Mouse (Mus musculus): ENCODE measurements around the gene Lin28a. TPM values are rescaled to one million over a fixed set of nuclear protein-coding genes. Genes with fewer than 3 reads are reported as not detected.

The Lin28a gene
- polyA plus RNA-seq, 1 experiment from 2014 or later: not detected

- Histone ChIP-seq H3K27ac (ENCODE audit: low read depth, low read length) (no peak overlapping the region), H3K4me3 (ENCODE audit: low read depth, low read length) (no peak overlapping the region)
- TF ChIP-seq CTCF (IDR thresholded peaks at IDR 0.05; ENCODE audit: low read depth): no peak
Measured at GRCm38 (mm10) chr4:134016208-134016607, 2.4 kb downstream of the Lin28a start.

GRCm38 (mm10) chr4:134012858-134013528 lies 5.6 kb downstream of the Lin28a start:
- Histone ChIP-seq H3K27me3 (replicated peaks; ENCODE audit: control insufficient read depth, insufficient read depth, low read length) (peaks cover 25% of the 10 kb centered on the region), H3K9me3 (ENCODE audit: control insufficient read depth) (no peaks in the 10 kb centered on the region), H3K4me3 (ENCODE audit: low read depth, low read length) (no peak overlapping the region), H3K4me1 (replicated peaks; ENCODE audit: control insufficient read depth, insufficient read depth, low read length) (peaks cover 3% of the 10 kb centered on the region; the same call in 1 of the 2 replicates), H3K4me2 (replicated peaks; ENCODE audit: low read depth) (no peak overlapping the region), H3K9ac (ENCODE audit: low read depth, low read length) (no peak overlapping the region), H3K27ac (ENCODE audit: low read depth, low read length) (no peak overlapping the region), H3K36me3 (ENCODE audit: control insufficient read depth, insufficient read depth) (no peaks in the 10 kb centered on the region)
- ATAC-seq: no peak
- WGBS: 51% methylated on average over 12 of the region's 12 CpGs
- peak; percentile 60 for TF ChIP-seq CTCF (IDR thresholded peaks at IDR 0.05; ENCODE audit: low read depth)

More at GRCm38 (mm10) chr4:134016208-134016607, 2.4 kb downstream of the Lin28a start:
- Histone ChIP-seq H3K4me1 (replicated peaks; ENCODE audit: control insufficient read depth, insufficient read depth, low read length) (peaks cover 3% of the 10 kb centered on the region; the same call in 1 of the 2 replicates), H3K27me3 (replicated peaks; ENCODE audit: control insufficient read depth, insufficient read depth, low read length) (peaks cover 49% of the 10 kb centered on the region), H3K9me3 (ENCODE audit: control insufficient read depth) (no peaks in the 10 kb centered on the region), H3K36me3 (ENCODE audit: control insufficient read depth, insufficient read depth) (no peaks in the 10 kb centered on the region), H3K9ac (ENCODE audit: low read depth, low read length) (no peak overlapping the region), H3K4me2 (replicated peaks; ENCODE audit: low read depth) (no peak overlapping the region)
- no peak for ATAC-seq
- 13% methylated on average over 7 of the region's 7 CpGs for WGBS

- TF ChIP-seq CTCF (IDR thresholded peaks at IDR 0.05; ENCODE audit: low read depth): no peak
- Histone ChIP-seq H3K4me1 (replicated peaks; ENCODE audit: control insufficient read depth, insufficient read depth, low read length) (no peaks in the 10 kb centered on the region), H3K4me3 (ENCODE audit: low read depth, low read length) (no peak overlapping the region), H3K9ac (ENCODE audit: low read depth, low read length) (no peak overlapping the region), H3K4me2 (replicated peaks; ENCODE audit: low read depth) (no peak overlapping the region), H3K27ac (ENCODE audit: low read depth, low read length) (no peak overlapping the region), H3K27me3 (replicated peaks; ENCODE audit: control insufficient read depth, insufficient read depth, low read length) (peaks cover 12% of the 10 kb centered on the region), H3K36me3 (ENCODE audit: control insufficient read depth, insufficient read depth) (no peaks in the 10 kb centered on the region), H3K9me3 (ENCODE audit: control insufficient read depth) (no peaks in the 10 kb centered on the region)
- 24% methylated on average over 16 of the region's 16 CpGs for WGBS
- ATAC-seq: no peak
Measured at GRCm38 (mm10) chr4:134011450-134012414, 6.9 kb downstream of the Lin28a start.

DNA sequence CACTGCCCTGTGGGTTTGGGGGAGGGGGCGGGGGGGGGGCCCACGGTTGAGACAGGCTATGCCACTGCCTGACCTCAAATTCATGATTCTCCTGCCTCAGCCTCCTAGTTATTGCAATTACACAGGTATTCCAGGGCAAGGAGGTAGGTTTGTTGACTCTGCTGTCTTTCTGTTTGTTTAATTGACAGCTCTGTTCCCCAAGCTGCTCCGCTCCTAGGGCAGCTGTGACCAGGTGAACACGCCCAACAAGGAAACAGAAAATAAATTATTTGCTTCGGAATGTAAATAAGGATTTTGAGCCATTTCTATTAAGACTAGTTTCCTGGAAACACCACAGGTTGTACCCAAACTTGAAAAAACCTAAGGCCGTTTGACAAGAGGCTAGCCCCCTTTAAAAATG lies 8.9 kb downstream of the Lin28a start:
- Histone ChIP-seq H3K36me3 (ENCODE audit: control insufficient read depth, insufficient read depth) (no peaks in the 10 kb centered on the region), H3K9me3 (ENCODE audit: control insufficient read depth) (no peaks in the 10 kb centered on the region), H3K4me3 (ENCODE audit: low read depth, low read length) (no peak overlapping the region), H3K27ac (ENCODE audit: low read depth, low read length) (no peak overlapping the region), H3K4me2 (replicated peaks; ENCODE audit: low read depth) (no peak overlapping the region), H3K9ac (ENCODE audit: low read depth, low read length) (no peak overlapping the region), H3K4me1 (replicated peaks; ENCODE audit: control insufficient read depth, insufficient read depth, low read length) (no peaks in the 10 kb centered on the region), H3K27me3 (replicated peaks; ENCODE audit: control insufficient read depth, insufficient read depth, low read length) (no peaks in the 10 kb centered on the region)
- TF ChIP-seq CTCF (IDR thresholded peaks at IDR 0.05; ENCODE audit: low read depth): no peak
- WGBS: 39% methylated on average over 6 of the region's 6 CpGs
- ATAC-seq: peak; percentile 34; the same call in 1 of the 2 replicates

DNA sequence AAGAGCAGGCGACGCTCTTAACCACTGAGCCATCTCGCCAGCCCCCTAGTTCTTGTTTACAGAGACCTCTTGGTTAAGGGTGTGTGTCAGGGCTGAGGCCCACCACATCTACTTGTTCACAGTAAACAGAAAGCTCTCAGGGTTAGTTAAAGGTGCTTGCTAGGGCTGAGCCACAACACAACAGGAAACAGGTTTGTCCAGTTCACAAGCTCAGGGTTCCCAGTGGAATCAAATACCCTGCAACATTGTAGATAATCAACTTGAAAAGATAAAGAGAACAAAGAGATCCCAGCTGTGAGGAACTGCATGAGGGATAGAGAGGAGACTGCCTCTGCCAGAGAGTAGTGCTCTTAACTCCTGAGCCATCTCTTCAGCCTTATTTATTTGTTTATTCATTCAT lies 11.8 kb downstream of the Lin28a start:
- H3K27me3 ChIP-seq (replicated peaks; ENCODE audit: control insufficient read depth, insufficient read depth, low read length): no peaks in the 10 kb centered on the region
- no peak for ATAC-seq
- no peak for TF ChIP-seq CTCF (IDR thresholded peaks at IDR 0.05; ENCODE audit: low read depth)
- no peak overlapping the region for H3K9ac ChIP-seq (ENCODE audit: low read depth, low read length)
- H3K9me3 ChIP-seq (ENCODE audit: control insufficient read depth): no peaks in the 10 kb centered on the region
- no peak overlapping the region for H3K4me3 ChIP-seq (ENCODE audit: low read depth, low read length)
- no peak overlapping the region for H3K4me2 ChIP-seq (replicated peaks; ENCODE audit: low read depth)
- H3K27ac ChIP-seq (ENCODE audit: low read depth, low read length): no peak overlapping the region
- no peaks in the 10 kb centered on the region for H3K36me3 ChIP-seq (ENCODE audit: control insufficient read depth, insufficient read depth)
- no peaks in the 10 kb centered on the region for H3K4me1 ChIP-seq (replicated peaks; ENCODE audit: control insufficient read depth, insufficient read depth, low read length)
- WGBS: 53% methylated on average over 3 of the region's 3 CpGs
